Mouse (Mus musculus) frontal cortex, postnatal 10 days (tissue): Measurements from ENCODE around the gene Pafah2.

Source experiments
- DNase-seq, 2 experiments: peaks; one replicate each; pipeline ENCODE4 v3.0.0; 2022; ENCODE audit warnings: low spot score in 2 of 2, mixed read lengths in 1 of 2

The Pafah2 gene

DNA sequence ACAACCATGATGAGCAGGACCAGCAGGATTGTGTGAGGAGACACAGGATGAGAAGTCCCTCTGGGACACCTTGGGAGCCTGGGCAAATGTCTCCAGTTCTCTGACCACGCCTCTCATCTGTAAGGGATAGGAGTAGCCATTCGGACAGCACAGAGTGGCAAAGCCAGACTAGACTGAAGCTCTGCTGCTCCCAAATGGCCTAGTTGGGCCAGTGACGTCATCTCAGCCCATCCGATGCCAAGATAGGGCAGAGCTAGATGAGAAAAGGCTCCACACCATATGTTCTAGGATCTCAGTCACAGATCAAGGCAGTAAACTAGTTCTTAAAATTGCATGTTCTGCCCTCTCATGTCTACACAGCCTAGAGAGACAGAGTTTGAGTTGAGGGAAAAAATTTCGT is 62.7 kb downstream of the Pafah2 start:
- no peak for DNase-seq

DNA sequence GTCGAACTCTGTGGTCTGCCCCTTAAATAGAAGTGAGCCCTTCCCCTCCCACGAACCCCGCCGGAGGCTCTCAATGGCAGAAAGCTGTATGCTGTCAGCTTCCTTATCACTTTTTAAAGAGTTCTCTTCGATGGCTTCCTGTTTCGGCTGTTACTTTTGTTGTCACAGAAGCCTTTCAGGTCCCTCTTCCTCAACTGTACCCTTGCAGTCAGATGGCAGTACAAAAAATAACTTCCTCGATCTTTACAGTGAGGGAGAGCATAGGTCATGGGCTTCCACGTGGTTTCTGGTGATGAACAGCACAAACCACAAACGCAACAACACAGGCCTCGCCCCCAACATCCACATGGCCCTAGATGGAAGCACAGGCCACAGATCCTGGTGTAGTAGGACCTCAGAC is 64.2 kb downstream of the Pafah2 start:
- no peak for DNase-seq

DNA sequence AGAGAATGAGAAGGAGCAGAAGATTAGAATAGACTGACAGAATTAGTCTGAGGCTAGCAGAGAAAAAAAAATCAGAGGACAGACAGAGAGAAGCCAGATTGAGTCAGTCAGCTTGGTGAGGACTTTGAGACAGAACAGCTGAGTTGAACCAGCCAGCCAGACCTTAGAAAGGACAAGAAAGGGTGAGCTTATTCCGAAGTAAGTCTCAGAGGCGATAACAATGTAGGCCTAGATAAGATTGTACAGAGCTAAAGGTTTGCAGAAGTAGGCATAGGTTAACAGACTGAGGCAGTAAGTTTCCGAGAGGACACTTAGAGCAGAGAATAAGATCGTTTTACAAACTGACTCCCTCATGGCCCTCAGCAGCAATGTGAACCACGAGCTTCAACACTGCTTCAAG is 65.1 kb downstream of the Pafah2 start:
- DNase-seq, result no peak

DNA sequence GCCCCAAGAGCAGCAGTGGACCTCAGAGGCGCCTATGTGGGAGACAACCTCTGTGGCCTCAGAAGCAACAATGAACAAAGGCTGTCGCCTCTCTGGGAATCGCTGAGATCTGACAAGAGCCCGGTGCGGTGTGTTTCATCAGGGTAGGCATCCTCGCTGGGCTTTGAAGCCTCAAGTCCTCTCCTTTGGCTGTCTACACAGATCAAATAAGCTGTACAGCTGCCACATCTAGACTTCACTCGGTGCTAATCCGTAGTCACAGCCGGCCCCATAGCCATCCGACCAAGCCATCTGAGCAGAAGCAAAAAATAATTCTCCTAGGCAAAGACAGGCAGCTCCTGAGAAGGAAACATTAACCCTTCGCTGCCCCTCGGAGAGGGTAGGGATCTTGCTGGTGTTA is 69.7 kb downstream of the Pafah2 start:
- DNase-seq, result peak in 1 of 2 experiments; percentile 13

DNA sequence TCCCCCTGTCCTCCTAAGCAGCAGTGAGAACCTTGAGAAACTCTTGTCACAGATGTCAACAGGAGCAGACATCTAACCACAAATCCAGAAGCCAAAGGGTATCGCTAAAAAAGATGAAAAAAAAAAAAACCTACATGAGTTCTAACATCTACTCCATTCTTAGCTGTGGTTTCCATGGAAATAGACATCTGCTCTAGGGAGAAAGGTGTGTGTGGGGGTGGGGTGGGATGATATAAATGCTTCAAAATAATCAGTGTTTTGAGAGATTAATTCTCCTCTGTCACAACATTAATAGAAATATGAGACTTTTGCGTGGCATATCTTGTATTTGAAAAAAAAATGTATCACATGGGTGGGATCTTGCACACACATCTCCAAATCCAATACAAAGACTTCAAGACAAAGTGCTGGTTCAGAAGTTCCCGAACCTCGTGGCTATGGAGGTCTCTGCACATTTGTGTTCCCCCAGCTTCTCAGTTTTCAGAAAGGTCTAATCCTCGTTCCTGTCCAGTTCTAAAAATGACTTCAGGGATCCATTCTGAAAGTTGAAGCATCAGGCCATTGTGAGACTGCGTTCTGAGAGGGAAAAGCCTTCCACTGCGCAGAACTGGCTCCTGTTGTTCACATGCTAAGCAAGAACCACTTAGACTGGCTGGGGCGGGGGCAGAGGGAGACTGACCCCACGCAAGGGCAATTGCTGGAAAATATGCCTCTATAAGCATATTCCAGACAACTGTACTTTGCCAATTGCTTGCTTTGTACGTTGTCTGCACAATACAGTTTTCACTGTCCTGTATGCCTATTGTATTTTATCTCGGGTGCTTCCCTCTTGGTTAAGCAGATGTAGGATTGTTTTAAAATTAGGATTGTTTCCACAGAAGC is 70.5 kb downstream of the Pafah2 start:
- no peak for DNase-seq

DNA sequence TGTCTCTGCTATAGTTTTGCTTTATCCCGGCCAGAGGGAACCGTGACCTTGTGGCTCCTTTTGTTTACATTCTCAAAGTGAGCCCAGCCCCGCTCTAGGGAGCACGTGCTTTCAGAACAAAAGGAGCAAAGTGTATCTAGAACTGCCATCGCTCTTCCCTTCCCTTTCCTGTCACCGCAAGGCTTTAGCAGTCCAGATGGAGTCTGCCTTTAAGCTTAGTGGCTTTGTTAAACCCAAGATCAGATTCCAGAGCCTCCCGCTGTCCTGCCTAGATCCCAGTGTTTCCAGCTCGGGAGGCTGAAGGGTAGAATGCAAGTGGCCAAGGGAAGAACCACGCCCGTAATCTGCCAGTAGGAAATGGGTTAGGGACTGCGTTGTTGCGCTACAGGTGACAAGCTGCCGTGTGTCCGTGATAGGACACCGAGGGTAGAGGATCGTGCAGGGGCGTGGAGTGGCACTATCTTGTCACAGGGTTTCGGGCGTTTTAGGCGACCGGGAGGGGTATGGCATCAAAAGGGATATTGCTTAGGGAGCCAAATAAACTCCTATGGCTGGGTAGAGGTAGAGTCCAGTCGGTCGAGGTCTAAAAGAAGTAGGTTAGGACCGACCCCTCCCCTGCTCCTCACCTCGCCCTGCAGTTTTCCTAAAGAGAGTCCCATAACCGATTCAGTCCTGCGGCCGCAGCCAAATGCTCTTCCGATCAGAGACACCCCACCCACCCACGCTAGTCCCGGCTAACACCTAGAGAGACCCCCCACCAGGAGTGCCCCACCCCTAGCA is 71.5 kb downstream of the Pafah2 start:
- no peak for DNase-seq

DNA sequence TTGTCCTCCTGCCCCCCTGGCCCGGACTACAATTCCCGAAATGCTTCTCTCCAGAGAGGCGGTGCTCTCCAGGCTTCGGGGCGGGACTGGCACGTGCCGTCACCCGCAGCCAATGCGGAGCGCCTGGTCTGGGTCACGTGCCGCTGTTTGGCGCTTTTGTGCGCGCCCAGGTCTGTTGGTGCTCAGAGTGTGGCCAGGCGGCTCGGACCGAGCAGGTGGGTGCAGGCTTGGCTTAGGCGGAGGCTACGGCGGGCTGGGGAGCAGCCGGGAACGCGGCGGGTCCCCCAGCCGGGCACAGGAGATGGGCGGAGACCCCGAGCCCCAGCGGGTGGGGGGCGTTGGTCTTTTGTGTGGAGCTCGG is 72.1 kb downstream of the Pafah2 start, which contains the start of gene Stmn1:
Stmn1 (plus strand) TSS at position 106 of the 361 bp plus-strand sequence.
- peak; percentile 91 to 95 for DNase-seq

DNA sequence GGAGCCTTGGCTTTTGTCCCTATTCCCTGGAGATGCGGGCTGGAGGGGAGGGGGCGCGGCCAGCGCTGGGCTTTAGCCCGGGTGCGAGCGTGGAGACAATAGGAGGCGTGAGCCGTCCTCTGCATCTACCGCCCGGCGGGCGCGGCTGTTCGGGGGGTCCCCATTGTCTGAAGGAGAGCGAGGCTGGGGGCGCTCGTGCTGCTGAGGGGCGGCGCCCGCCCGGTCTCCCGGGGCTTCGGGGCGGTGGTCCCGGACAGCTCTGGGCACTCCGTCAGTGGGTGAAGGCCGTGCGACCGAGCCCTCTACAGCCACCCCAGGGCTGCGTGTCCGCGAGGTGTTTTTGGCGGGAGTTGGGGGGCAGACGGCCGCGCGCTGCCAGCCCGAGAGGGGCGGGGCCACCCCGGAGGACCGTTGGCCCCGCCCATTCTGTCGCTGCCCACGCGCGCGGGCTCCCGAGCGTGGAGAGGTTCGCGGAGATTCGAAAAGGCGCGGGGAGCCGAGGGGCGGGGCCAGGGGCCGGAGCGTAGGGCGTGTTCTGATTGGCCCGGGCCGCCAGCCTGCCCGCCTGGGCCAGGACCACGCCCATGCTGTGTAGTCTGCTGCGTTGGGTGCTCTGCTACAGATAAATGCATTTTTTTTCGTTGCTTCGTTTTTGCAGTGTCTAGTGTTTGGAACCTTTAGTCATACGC is 72.6 kb downstream of the Pafah2 start:
- DNase-seq, result peak; percentile 91 to 92

DNA sequence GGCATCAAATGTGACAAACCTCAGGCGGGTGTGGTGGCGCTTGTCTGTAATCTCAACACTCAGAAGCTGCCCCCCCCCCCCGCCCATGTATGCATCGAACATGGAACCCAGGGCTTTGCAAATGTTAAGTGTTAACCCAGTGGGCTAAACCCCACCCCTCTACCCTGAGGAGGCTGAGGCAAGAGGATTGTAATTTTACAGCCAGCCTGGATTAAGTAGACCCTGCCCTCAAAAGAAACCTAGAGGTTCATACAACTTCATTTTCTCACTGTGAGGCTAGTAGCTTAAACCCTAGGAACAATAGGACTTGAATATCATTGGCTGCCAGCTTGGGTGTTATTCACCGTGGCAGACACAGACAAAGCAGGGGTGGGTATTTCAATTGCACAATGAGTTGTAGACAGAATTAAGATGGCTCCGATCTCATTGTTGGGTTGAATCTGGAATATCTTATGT is 73.2 kb downstream of the Pafah2 start:
- DNase-seq, result no peak

DNA sequence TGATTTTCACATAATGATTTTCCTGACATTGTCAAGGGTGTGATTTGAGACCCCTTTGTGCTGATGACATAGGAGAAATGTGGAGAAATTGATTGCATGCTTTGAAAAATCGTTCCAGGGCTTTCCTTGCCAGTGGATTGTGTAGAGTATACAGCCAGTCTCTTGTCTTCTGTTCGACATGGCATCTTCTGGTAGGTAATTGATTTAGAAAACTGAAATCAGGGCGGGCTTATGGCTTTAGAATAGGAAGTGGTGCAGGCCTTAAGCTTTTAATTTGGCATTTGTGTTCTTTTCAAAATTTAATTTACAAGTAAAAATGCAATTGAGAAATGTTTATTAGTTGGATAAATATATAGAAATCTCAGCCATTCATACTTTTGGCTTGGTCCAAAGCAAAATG is 73.9 kb downstream of the Pafah2 start:
- DNase-seq, result no peak

DNA sequence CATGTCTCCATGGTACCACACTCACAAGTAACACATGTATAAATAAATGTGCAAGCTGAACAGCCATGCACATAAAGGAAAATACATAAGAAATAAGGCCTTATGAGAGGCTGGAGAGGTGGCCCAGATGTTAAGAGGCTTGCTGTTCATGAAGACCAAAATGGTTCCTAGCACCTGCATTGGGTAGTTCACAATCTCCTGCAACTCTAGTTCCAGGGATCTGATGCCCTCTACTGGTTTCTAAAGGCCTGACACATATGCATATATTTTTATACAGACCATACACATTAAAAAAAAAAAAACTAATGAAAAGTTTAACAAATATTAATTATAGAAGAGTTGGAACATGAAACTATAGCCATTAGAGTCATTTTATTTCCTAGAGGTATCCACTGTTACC is 75.3 kb downstream of the Pafah2 start:
- DNase-seq, result no peak

DNA sequence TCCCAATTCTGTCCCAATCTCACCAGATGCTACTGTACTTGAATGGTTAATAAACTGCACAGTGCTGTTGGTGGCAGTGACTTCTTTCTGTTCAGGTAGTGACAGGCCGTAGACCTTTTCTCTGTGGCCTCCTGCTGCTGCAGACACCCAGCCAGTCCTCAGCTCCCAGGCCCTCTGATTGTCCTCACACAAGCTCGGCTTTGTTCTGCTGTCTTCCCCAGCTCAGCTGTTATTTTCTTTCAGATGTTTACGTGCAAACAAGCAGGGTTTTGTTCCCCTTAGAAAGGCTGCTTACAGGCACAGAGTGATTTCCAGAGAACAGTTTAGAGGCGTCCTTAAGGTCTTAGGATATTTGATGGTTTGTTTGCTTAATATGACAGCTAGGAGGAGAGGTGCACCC is 77.6 kb downstream of the Pafah2 start:
- DNase-seq, result peak in 1 of 2 experiments; percentile 20

DNA sequence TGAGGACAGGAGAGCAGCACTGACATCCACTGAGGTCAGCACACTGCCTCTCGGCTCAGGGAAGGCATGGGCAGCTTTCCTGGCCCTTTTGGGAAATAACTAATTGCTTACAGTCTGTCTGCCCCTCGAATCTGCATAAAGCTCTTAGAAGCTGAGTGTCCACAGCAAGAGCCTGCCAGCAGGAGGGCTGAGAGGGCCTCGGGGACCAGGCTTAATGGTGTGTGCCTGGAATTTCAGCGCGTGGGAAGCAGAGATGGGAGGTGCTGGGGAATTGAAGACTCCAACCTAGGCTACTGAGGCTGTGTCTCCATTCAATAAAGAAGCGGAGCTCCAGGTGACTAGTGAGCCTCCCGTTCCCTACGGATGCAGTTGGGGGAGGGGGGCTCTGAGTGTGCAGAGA is 78.1 kb downstream of the Pafah2 start:
- peak in 1 of 2 experiments; percentile 11 for DNase-seq

DNA sequence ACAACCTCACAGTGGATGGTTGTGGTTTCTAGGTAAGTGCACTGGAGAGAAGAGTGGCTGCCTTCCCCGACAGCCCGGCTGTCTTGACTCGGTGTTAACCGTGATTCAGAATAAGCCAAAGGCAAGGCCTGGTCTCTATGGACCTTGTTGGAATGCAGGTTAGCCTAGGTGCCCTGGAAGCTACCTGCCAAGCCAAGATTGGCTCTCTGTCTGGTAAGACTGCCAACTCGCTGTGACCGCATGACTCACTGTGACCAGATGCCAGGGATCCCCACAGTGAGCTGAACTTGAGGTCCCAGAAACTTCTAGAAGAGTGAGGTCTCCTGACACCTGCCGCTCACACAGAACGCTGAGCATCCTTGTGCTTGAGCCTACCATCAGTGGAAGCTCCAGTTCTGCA is 80.8 kb downstream of the Pafah2 start:
- no peak for DNase-seq
